Mouse (Mus musculus) erythroblast, embryonic 14.5 days (primary cell): Measurements from ENCODE around the gene Nrbf2. TPM values are rescaled to one million over a fixed set of nuclear protein-coding genes. Genes with fewer than 3 reads are reported as not detected.

Experiments used
- H3K27me3 ChIP-seq: 2 replicates; pipeline ENCODE4 v1.6.1; 2012; ENCODE audit warnings: inconsistent platforms; ENCODE audit not compliant: control insufficient read depth
- H3K36me3 ChIP-seq: 2 replicates; pipeline ENCODE4 v1.6.1; 2012; ENCODE audit warnings: mild to moderate bottlenecking, inconsistent platforms; ENCODE audit not compliant: control insufficient read depth
- H3K4me1 ChIP-seq: 2 replicates; pipeline ENCODE4 v1.6.1; 2012; ENCODE audit warnings: inconsistent platforms; ENCODE audit not compliant: control insufficient read depth
- H3K4me3 ChIP-seq: replicated peaks from 2 replicates; pipeline ENCODE3; 2012; ENCODE audit warnings: moderate library complexity, mild to moderate bottlenecking, inconsistent platforms
- H3K9me3 ChIP-seq: 2 replicates; pipeline ENCODE4 v1.6.1; 2012; ENCODE audit warnings: low read length, inconsistent platforms, mixed read lengths; ENCODE audit not compliant: control insufficient read depth
- GATA1 ChIP-seq: IDR thresholded peaks from 2 replicates; pipeline ENCODE4 v1.6.1; 2012; ENCODE audit warnings: low read length, inconsistent platforms, mixed read lengths
- TAL1 ChIP-seq: IDR thresholded peaks from 3 replicates; pipeline ENCODE4 v1.6.1; 2012; ENCODE audit warnings: low read length, inconsistent platforms, mixed read lengths
- polyA plus RNA-seq: library from polyadenylated mRNA; stranded (reverse); fragments of >175 nt; gene quantifications from 2 replicates; pipeline ENCODE4 v1.2.3, GENCODE M21; 2012

The Nrbf2 gene
- polyA plus RNA-seq, 1 experiment = 2.3 TPM

GRCm38 (mm10) chr10:67226543-67226942 lies 58.6 kb downstream of the Nrbf2 start:
- Histone ChIP-seq H3K9me3 (no peaks in the 10 kb centered on the region), H3K36me3 (peaks cover 72% of the 10 kb centered on the region)

GRCm38 (mm10) chr10:67226109-67226508 lies 59.0 kb downstream of the Nrbf2 start:
- Histone ChIP-seq H3K4me1 (peaks cover 3% of the 10 kb centered on the region), H3K36me3 (peaks cover 73% of the 10 kb centered on the region), H3K27me3 (no peaks in the 10 kb centered on the region), H3K9me3 (no peaks in the 10 kb centered on the region), H3K4me3 (no peak overlapping the region)
- TF ChIP-seq TAL1 = no peak
- no peak for TF ChIP-seq GATA1

More at GRCm38 (mm10) chr10:67226543-67226942, 58.6 kb downstream of the Nrbf2 start:
- TF ChIP-seq GATA1 (no peak), TAL1 (no peak)
- no peaks in the 10 kb centered on the region for H3K27me3 ChIP-seq
- no peaks in the 10 kb centered on the region for H3K4me1 ChIP-seq
- H3K4me3 ChIP-seq = no peak overlapping the region

- TF ChIP-seq GATA1 (no peak), TAL1 (no peak)
Measured at GRCm38 (mm10) chr10:67225528-67225927, 59.6 kb downstream of the Nrbf2 start.

GRCm38 (mm10) chr10:67223942-67224341 lies 61.2 kb downstream of the Nrbf2 start:
- Histone ChIP-seq H3K4me3 (no peak overlapping the region), H3K36me3 (peaks cover 78% of the 10 kb centered on the region), H3K9me3 (no peaks in the 10 kb centered on the region), H3K4me1 (peaks cover 3% of the 10 kb centered on the region), H3K27me3 (no peaks in the 10 kb centered on the region)
- TF ChIP-seq TAL1 (no peak), GATA1 (no peak)

More at GRCm38 (mm10) chr10:67225528-67225927, 59.6 kb downstream of the Nrbf2 start:
- Histone ChIP-seq H3K27me3 (no peaks in the 10 kb centered on the region), H3K36me3 (peaks cover 73% of the 10 kb centered on the region), H3K4me1 (peaks cover 3% of the 10 kb centered on the region), H3K4me3 (no peak overlapping the region), H3K9me3 (no peaks in the 10 kb centered on the region)

- Histone ChIP-seq H3K9me3 (no peaks in the 10 kb centered on the region), H3K36me3 (peaks cover 73% of the 10 kb centered on the region), H3K27me3 (no peaks in the 10 kb centered on the region), H3K4me1 (peaks cover 3% of the 10 kb centered on the region), H3K4me3 (no peak overlapping the region)
- TF ChIP-seq GATA1 = no peak
- TF ChIP-seq TAL1 = no peak
Measured at GRCm38 (mm10) chr10:67221284-67221683, 63.8 kb downstream of the Nrbf2 start.

- Histone ChIP-seq H3K27me3 (no peaks in the 10 kb centered on the region), H3K36me3 (peaks cover 64% of the 10 kb centered on the region), H3K4me1 (peaks cover 3% of the 10 kb centered on the region), H3K4me3 (no peak overlapping the region), H3K9me3 (no peaks in the 10 kb centered on the region)
- TF ChIP-seq GATA1 (no peak), TAL1 (no peak)
Measured at GRCm38 (mm10) chr10:67220251-67220650, 64.9 kb downstream of the Nrbf2 start.

- TF ChIP-seq GATA1 (no peak), TAL1 (no peak)
- H3K4me3 ChIP-seq = no peak overlapping the region
- peaks cover 54% of the 10 kb centered on the region for H3K36me3 ChIP-seq
Measured at GRCm38 (mm10) chr10:67218873-67219565, 66.1 kb downstream of the Nrbf2 start.

GRCm38 (mm10) chr10:67216872-67217271 lies 68.2 kb downstream of the Nrbf2 start:
- no peak overlapping the region for H3K4me3 ChIP-seq
- peaks cover 40% of the 10 kb centered on the region for H3K36me3 ChIP-seq
- no peak for TF ChIP-seq GATA1
- no peak for TF ChIP-seq TAL1

More at GRCm38 (mm10) chr10:67218873-67219565, 66.1 kb downstream of the Nrbf2 start:
- Histone ChIP-seq H3K27me3 (no peaks in the 10 kb centered on the region), H3K9me3 (no peaks in the 10 kb centered on the region), H3K4me1 (peaks cover 3% of the 10 kb centered on the region)

More at GRCm38 (mm10) chr10:67216872-67217271, 68.2 kb downstream of the Nrbf2 start:
- H3K27me3 ChIP-seq = no peaks in the 10 kb centered on the region
- H3K4me1 ChIP-seq = peaks cover 3% of the 10 kb centered on the region
- no peaks in the 10 kb centered on the region for H3K9me3 ChIP-seq

Other genes with a start within 250 kb of the Nrbf2 start
- gene Jmjd1c, start 189.2 kb downstream of the Nrbf2 start, polyA plus RNA-seq = 0.06 and 0.09 TPM in 2 replicates
- 0.05 and 0.15 TPM in 2 replicates for gene Reep3, start 188.4 kb downstream of the Nrbf2 start, polyA plus RNA-seq